Mouse (Mus musculus) heart, adult 9 months (tissue): ENCODE results near the gene Zpbp2.
A peak's percentile ranks its signal among the peaks of the same experiment; 100 is the strongest.

Source experiments
- DNase-seq, 2 experiments: peaks; one replicate each; pipeline ENCODE4 v3.0.0; 2022; ENCODE audit warnings: low spot score in 2 of 2

Zpbp2 gene

DNA sequence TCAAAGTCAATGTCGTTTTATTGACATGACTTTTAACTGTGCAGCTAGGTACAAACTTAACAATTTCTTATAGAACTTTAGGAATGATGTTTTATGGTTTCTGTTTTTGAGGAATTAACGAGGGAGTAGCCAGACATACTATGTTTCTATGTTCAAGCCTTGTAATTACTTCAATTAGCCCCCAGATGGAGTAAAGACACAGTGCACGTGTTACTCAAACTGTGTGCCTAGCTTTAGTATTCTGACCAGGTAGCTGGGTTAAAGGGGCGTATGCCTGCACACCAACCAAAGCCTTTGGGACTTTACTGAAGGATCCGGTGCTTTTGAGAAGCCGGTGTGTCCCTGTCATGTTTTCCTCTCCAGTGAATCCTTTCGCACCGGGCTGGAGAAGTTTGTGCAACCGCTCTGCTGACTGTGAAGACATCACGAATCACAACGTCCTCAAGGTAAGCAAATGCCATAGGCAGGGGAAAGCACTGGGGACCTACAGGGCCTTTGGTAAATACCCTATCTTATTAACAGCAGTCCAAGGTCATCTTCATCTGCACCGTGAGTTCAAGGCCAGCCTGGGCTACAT, 4.3 kb downstream of the Zpbp2 start:
- DNase-seq, result no peak

DNA sequence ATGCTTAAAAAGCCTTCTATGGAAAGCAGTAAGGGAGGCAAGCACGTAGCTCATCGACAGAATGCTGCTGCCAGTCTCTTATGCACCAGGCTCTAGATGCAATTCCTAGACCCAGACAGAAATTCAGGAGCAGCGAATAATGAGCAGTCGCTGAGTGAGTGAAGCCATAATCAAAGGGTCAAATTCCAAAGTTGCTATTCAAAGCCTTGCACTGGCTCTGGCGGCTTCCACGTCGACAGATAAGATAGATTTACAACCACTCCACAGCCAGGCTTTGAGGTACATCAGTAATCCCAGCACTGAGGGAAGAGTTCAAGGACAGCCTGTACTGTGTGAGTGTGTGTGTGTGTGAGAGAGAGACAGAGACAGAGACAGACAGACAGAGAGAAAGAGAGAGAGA, 10.0 kb downstream of the Zpbp2 start:
- DNase-seq, result no peak

DNA sequence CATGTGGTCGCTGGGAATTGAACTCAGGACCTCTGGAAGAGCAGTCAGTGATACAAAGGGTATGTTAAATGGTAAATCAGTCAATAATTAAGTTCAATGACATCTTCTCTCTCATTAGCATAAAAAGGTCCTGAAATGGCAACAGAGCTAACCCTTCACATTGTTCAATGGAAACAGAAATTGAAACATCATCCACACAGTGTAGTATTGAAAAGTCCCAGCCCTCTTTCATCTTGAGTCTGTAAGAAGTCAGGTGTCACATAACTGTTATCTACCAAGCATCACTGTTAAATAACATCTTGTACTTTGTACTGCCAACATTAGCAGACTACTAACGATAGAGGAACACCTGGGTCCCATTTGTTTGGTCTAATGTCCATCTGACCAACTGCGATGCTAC, 12.1 kb downstream of the Zpbp2 start:
- no peak for DNase-seq

DNA sequence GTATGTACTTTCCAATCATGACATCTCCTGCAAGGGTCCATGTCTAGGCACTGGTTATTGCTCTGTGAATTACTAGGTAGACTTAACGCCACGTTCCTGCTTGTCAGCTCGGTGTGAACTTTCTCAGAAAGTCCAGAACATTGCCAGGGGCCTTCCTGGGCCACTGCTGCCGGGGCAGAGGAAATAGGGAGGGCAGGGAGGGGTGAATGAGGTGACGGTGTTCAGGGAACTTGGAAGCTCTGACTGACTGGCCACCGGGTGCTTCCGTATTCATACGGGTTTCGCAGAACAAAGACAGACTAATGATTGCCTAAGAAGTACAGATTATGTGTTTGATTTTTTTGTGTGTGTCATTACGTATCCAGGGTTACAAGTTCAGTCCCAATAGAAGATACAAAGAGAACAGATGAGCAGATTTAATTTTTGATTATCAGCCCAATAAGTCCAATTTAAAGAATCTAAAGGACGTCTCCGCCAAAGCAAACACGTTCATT, 13.1 kb downstream of the Zpbp2 start:
- DNase-seq, result no peak

DNA sequence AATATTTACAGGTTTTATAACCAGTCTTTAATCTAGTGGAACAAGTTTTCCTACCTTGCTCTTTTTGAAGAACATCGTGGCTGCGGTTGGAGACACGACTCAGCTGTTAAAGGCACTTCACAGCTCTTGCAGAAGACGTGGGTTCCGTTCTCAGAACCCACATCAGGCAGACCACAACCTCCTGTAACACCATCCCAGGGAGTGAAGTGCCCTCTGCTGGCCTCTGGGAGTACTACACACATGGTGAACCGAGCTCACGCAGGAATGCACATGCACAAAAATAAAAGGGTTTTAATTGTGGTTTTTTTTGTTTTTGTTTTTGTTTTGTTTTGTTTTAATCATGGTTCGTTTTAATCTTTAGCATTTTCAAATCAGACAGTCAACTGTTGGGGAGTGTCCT, 17.4 kb downstream of the Zpbp2 start:
- no peak for DNase-seq

DNA sequence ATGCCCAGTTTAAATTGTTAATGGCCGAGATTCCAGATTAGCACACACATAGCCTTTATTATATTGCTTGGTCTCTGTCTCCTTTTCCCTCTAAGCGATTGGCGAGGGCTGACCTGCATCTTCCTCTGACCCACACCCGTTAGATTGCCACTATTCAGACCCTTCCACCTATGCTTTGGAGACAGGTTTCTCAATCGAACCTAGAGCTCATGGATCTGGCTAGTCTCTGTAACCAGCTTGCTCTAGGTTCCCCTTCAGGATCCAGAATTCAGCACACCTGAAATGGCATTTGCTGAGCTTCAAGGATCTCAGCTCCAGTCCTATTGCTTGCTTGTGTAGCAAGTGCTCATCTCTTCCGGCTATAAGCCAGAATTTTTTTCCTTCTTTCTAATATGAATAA, 18.6 kb downstream of the Zpbp2 start:
- no peak for DNase-seq

DNA sequence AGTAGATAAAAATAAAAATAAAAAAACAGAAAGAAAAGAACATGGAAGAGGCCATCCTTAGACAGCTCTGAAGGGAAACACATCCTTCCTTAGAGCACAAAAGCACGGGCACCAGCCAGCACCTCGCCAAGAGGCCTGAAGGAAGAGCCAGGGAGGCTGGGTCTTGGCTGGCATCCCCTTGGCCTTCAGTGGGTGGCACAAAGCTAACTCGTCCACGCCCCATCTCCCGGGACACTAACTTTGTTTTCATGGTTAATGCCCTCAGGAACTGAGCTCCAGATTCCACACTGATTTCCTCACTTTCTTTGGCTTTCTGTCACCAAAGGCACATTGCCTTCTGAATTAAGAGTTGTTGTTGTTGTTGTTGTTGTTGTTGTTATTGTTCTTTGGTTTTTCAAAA, 26.9 kb downstream of the Zpbp2 start:
- DNase-seq, result no peak

DNA sequence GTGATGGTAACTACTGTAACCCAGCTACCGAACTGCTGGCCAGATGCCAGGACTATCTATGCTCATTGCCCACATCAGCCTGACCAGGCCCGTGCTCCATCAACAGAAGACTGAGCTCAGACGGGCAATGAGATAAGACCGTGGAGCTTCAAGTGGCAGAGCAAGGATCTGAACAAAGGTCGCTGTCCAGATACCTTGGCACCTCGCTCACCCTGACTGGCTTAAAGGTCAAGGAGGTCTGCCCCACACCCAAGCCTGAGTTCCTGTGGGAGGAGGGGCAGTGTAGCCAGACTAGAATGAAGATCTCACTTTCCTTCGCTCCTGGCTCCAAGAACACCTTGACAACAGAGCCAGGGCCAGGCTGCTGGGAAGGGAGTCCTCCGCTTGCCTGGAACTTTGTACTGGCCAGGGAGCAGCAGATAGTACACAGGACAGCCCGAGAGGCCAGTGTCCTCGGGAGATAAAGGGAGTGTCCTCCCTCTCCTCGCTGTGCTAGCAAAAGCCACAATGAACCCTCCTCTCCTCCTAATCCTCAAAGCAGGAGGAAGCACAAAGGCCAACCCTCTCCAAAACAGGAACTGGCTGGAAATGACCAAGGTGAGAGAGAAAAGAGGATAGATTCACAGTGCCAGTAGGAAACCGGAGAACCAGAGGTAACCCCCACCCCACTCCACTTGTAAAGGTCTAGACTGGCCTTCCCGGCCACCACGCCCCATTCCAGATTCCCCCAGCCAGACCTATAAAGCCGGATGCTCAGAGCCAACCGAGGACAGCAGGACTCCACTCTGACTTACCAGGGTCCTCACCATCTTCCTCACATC, 29.6 kb downstream of the Zpbp2 start:
- no peak for DNase-seq

DNA sequence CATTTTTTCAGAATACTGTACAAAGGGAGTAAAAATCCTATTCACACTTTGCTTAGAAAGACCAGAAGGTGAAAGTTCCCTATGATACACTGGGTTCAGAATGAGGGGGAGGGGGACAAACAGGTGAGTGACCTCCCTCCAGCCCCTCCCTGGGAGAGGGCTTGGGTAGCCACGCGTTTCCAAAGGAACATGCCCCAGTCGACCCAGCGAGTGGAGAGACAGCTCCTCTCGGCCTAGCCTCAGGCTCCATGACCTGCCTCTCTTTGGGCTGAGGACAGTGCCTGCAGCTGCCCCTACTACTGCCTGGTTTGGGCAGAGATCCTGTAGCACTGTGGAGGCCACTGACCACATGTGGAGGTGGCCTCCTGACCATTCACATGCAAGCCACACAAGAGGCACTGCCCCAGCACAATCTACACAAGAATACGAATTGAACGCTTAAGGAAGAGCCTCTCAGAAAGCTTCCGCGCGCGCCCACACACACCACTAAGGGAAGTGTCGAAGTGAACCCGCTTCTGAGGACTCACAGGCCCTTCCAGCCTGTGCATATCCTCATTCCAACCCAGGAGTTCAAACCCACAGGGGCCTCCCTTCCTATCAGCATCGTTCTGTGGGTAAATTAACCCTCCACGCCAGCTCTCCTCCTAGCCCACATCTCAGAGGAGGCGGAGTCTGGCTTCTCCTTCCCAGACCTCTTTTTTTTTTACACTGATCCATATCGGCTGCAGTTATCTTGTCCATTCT, 30.6 kb downstream of the Zpbp2 start:
- no peak for DNase-seq

DNA sequence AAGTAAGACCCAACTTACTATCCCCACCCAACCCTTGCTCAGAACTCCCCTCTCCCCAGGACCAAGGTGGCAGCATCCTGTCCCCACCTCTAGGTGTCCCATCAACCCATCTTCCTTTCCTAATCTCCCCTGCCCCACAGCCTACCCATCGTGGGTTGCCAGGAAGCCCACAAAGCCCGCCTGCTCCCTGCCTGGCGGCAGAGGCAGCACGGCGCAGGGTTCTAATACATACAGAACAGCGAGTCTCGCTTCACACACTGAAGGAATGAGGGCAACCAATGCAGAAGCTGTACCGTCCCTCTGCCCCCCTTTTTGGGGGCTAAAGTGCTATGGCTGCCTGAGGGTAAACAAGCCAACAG, 31.1 kb downstream of the Zpbp2 start:
- DNase-seq, result no peak

DNA sequence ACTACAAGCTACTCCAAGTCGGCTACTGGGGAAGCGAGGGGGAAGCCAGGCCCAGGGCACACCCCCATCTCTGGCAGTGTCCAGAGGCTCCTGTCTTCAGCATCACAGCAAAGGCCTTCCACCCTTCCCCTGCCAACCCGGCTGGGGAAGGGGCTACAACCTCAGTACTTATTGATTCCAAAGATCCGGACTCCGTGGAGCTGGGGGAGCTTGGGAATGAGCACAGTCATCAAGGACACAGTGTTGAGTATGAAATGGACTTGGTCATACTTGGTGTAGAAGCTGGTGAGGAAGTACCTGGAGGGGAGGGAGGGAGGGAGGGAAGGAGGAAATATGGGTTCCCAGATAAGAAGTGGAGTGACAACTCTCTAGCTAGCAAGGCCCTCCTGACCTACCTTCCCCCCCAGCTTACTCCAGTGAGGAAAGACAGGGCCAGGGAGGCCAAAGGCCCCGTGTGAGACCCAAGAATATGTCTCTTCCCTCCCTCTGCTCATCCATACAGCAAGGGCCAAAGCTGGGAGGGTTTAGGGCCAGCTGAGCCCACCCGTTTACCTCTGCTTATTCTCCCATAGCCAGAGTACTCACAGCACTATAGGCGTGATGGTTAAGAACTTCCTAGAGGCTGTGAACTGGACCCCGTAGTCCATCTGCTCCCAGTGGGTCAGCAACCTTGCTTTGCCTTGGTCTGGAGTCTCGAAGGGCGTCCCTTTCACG, 31.8 kb downstream of the Zpbp2 start:
- DNase-seq, result no peak

DNA sequence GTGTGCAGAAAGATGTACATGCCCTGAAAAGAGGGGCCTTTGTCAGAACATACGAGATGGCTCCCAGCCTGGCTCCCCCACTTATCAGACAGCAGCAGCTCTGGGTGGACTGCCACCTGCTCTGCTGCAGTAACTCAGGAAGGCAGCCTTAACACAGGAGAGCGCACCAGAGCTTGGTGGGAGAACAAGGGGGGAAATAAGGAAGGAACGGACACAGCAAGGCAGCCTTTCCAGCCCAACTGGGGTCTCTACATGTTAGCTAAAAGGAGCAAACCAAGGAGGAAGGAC, 32.3 kb downstream of the Zpbp2 start:
- DNase-seq, result no peak

DNA sequence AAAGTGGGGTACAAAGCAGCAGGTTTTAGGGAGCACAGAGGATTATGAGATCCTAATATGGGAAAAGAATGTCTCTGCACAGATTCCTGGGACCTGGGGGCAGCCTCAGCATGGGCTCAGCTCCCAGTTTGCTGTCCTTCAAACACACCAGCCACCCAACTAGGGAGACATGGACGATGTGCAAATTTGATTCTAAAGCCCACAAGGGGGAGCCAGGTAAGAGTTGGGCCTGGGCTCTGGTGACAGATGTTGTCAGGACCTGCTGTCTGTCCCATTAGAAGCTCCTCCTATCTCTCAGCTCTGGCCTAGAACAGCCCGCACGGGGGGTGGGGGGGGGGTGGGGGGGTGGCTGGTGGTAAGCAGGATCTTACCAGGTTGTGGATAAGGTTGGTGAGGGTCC, 32.7 kb downstream of the Zpbp2 start:
- DNase-seq, result no peak

DNA sequence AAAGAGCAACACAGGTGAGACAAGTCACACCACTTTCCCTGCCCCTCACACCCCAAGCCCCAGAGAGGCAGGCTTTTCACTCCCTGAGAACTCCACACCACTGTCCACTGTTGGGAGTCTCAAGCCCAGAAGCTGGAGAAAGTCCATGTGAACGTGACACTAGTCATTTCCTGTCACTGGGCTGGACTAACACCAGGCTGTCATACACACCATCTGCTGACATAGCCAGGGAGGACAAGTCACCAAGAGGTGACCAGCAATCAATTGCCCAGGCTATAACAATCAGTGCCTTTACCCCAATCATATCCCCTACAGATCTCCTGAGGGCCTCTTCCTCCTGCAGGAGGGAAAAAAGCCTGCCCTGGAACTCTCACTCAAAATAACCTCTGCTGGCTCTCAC, 33.2 kb downstream of the Zpbp2 start:
- no peak for DNase-seq

DNA sequence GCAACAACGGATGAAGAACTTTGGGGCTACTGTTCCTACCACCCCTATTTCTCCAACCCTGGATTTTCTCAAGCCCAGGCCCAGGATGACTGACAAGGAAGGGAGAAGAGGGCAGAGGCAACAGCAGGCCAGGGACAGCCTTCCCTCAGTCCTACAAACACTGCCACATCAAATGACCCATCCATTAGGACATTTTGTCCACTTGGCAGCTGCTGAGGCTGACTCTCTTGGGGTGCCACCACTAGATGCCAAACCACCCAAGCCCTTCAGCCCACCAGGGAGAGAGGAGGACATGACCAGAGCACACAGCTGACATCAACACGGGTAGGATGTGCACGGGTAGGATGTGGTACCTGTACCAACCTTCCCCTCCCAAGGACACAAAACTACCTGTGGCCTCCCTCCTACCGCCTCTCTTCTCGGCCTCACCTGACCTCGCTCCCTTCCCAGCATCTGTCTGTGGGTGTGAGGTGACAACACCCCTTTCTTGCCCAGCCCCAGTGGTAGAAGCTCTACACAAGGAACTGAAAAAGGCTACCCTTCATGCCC, 33.8 kb downstream of the Zpbp2 start:
- no peak for DNase-seq

DNA sequence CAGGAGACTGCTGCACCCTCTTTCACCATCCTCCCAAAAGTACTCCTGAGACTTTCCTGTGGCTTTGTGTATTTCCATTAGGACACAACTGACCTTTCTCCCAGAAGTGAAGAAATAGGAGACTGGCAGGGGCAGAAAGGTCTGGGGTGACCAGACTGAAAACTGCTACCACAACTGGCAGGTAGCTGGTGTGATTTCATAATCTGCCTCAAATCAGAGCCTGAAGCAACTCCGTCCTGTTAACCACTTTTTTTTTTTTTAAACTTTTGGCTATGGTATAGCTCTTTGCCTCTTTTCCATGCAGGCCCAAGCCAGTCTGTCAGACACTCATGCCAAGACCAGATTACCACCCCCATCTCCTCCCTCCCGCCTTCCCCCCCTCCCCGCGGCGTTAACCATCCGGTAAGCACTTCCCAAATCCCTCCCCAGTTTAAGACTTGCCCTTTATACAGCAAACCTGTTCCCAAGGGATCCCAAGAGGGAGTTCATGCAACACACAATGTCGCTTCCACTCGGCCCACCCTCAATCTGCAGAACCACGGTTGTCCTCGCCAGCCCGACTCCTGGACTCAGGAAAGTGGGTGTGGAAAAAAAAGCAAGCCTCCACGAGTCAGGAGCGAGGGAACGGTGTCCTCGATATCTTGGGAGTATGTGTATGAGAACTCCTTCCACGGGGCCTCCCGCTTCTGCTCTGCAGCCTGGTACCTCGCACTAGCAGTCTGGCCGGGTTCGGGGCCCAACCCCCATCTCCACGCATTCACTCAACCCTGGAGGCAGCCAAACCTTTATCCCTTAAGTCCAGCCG, 35.4 kb downstream of the Zpbp2 start:
- peak; percentile 37 to 63 for DNase-seq

DNA sequence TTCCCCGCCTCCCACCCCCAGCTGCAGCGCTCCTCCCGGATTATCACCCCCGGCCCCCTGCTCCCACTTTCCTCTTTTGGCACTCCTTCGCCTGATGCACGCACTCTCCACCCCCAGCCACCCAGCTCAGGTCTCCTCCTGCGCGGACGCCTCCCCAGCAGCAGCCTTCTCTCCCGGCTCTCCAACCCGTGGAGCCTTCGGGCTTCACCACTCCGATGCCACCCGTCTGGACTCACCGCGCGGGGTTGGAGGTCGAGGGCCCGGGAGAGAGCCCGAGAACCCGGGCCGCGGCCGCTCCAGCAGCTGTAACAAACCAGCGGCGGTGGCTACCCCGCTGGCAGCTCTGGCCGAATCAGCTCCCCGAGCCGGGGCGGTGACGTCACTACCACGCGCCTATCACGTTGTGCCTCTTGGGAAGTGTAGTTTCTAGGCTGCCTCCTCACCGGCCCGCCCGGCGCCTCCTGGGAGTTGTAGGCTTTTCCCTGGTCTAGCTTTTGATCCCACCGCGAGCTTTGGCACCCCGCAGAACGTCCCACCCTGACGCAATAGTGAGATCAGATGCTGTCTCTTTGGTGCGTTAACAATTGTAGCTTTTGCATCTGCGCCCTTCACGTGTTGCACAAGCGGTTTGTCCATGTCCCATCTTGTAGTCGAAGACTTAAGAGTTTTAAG, 36.1 kb downstream of the Zpbp2 start, which contains the start of gene Ormdl3:
Gene Ormdl3, minus strand, starts transcription at position 477 of the 672 bp plus-strand sequence.
- DNase-seq, result peak; percentile 97 to 98

DNA sequence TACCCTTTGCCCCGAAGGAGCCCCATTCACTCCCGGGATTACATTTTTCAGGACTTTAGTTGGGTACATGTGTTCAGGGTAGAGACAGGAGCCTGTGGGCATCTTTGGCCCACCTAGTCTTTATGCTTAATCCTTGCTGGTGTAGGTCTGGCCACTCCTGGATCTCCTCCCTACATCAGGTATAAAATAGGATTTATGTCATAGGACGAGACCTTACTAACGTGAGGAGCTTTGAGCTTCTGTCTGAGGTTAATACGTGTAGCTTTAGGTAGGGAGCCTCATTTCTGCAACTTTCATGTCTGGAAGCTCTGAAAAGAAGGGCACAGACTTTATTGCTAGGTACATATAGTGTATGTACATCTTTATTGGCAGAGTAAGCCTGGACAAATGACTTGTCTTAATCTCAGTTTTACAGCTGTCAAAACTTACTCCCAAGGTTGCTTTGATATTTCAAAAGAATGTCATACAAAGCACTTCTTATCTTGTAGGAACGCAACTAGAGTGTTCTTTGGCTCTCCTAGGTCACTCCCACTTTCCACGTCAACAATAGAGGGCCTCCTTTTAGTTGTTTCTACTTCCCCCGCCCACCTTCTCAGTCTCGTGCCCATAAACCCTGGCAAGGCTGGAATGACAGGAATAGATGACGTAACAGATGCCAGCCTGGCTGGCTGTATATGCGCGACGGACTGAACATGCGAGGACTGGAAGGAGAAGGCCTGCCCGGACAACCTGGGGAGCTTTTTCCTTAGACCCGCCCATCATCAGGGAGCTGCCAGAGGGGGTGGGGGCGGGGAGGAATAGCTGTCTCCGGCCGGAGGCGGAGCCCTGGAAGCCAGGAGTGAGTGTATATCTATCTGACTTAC, 37.0 kb downstream of the Zpbp2 start:
- peak; percentile 83 to 85 for DNase-seq

DNA sequence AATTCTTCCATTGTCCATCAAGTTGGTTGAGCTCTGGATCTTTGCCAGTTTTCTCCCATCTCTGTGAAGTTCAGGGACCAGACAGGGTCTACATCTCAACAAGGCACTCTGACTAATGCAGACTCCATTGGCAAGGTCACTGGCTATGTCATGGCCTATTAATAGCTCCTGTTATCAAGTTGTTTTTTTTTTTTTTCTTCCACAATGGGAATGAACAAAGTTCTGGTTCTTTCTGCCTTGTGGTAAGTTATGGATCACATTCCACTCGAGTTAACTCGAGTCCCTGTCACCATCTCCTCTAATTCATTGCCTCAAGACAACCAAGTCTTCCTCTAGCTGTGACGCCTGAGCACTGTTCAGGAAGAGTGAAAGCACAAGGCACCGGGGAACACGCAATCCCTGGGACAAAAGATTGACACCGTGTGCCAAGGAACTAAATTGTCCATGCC, 38.0 kb downstream of the Zpbp2 start:
- peak in 1 of 2 experiments; percentile 41 for DNase-seq

DNA sequence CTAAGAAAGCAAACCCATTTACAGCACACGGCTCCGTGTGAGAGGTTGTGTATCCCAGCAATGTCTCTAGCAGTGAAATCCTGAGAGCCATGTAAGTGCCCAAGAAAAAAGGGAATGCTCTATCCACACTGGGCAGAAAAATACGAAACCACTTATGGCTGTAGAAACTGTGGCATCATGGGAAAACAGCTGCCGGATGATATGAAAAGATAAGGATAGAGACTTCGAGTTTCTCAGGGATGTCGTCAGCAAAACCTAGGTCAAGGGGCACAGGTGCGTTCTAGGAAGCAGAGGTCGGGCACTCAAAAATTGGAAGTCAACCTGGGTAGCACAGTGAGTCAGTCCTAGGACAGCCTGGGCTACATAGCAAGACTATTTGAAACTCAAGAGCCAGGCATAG, 38.4 kb downstream of the Zpbp2 start:
- DNase-seq, result no peak
